Mouse (Mus musculus): ENCODE measurements around the gene Pou4f2.

- TF ChIP-seq CTCF (IDR thresholded peaks at IDR 0.05; ENCODE audit: low read depth): no peak
- TF ChIP-seq EP300 (IDR thresholded peaks at IDR 0.05; ENCODE audit: low read depth): no peak
Observed at GRCm38 (mm10) chr8:78463941-78464340, 27.5 kb upstream of the Pou4f2 start.

Data from liver, embryonic 14.5 days (tissue).